Mouse (Mus musculus) stomach, embryonic 14.5 days (tissue): ENCODE data around the gene Zfp524. TPM values are rescaled to one million over a fixed set of nuclear protein-coding genes. Genes with fewer than 3 reads are reported as not detected.

ENCODE experiments used
- polyA plus RNA-seq: library from polyadenylated mRNA; unstranded; fragments of >200 nt; fragmentation: Nextera tagmentation; extraction: Ambion mirVana; gene quantifications from 2 replicates; pipeline ENCODE4 v1.2.1, GENCODE M21; 2014

Gene Zfp524
- polyA plus RNA-seq, 1 experiment from 2014 or later: 18.0 TPM

Other genes with a start within 250 kb of the Zfp524 start
- gene Fam71e2, start 243.1 kb upstream of the Zfp524 start, polyA plus RNA-seq: not detected in 2 replicates
- gene Il11, start 231.6 kb upstream of the Zfp524 start, polyA plus RNA-seq: 0.17 and 0.27 TPM in 2 replicates
- 0.55 TPM in 1 of 2 replicates, not detected in the other for gene Tmem190, start 231.5 kb upstream of the Zfp524 start, polyA plus RNA-seq
- 8.7 and 10.6 TPM in 2 replicates for gene Tmem238, start 224.8 kb upstream of the Zfp524 start, polyA plus RNA-seq
- gene Rpl28, start 221.5 kb upstream of the Zfp524 start, polyA plus RNA-seq: 301 and 312 TPM in 2 replicates
- gene Ube2s, start 201.8 kb upstream of the Zfp524 start, polyA plus RNA-seq: 318 and 349 TPM in 2 replicates
- 0.70 and 1.0 TPM in 2 replicates for gene Shisa7, start 169.7 kb upstream of the Zfp524 start, polyA plus RNA-seq
- gene Isoc2b, start 144.2 kb upstream of the Zfp524 start, polyA plus RNA-seq: 7.0 and 7.8 TPM in 2 replicates
- 0.94 and 0.98 TPM in 2 replicates for gene Isoc2a, start 137.3 kb upstream of the Zfp524 start, polyA plus RNA-seq
- gene Gm36210, start 107.9 kb upstream of the Zfp524 start, polyA plus RNA-seq: not detected in 2 replicates
- gene Zfp628, start 99.2 kb upstream of the Zfp524 start, polyA plus RNA-seq: 4.3 and 4.5 TPM in 2 replicates
- gene Nat14, start 92.4 kb upstream of the Zfp524 start, polyA plus RNA-seq: 3.5 and 4.0 TPM in 2 replicates
- gene Ssc5d, start 88.6 kb upstream of the Zfp524 start, polyA plus RNA-seq: 3.3 and 3.9 TPM in 2 replicates
- gene Sbk2, start 50.0 kb upstream of the Zfp524 start, polyA plus RNA-seq: 0.55 and 1.4 TPM in 2 replicates
- gene Sbk3, start 43.2 kb upstream of the Zfp524 start, polyA plus RNA-seq: 0.07 TPM in 1 of 2 replicates, not detected in the other
- gene Zfp579, start 18.3 kb upstream of the Zfp524 start, polyA plus RNA-seq: 39.5 and 48.8 TPM in 2 replicates
- 33.0 and 35.7 TPM in 2 replicates for gene Fiz1, start 282 bp downstream of the Zfp524 start, polyA plus RNA-seq
- gene Gm44973, start 1.1 kb downstream of the Zfp524 start, polyA plus RNA-seq: 1.2 and 3.3 TPM in 2 replicates
- 8.9 and 9.1 TPM in 2 replicates for gene Zfp865, start 6.0 kb downstream of the Zfp524 start, polyA plus RNA-seq
- gene Ccdc106, start 6.1 kb downstream of the Zfp524 start, polyA plus RNA-seq: 22.4 and 25.0 TPM in 2 replicates
- gene 4632433K11Rik, start 19.7 kb downstream of the Zfp524 start, polyA plus RNA-seq: not detected in 2 replicates
- 4.6 and 6.2 TPM in 2 replicates for gene Zfp784, start 24.0 kb downstream of the Zfp524 start, polyA plus RNA-seq
- 35.7 and 44.1 TPM in 2 replicates for gene Zfp580, start 37.1 kb downstream of the Zfp524 start, polyA plus RNA-seq
- 106 and 119 TPM in 2 replicates for gene U2af2, start 47.7 kb downstream of the Zfp524 start, polyA plus RNA-seq
- gene Epn1, start 65.8 kb downstream of the Zfp524 start, polyA plus RNA-seq: 63.2 and 63.4 TPM in 2 replicates
- gene Rfpl4, start 102.5 kb downstream of the Zfp524 start, polyA plus RNA-seq: not detected in 2 replicates
- 0.25 TPM in 1 of 2 replicates, not detected in the other for gene Rasl2-9, start 111.5 kb downstream of the Zfp524 start, polyA plus RNA-seq
- not detected in 2 replicates for gene Vmn1r55, start 135.3 kb downstream of the Zfp524 start, polyA plus RNA-seq
- gene Vmn1r56, start 182.3 kb downstream of the Zfp524 start, polyA plus RNA-seq: not detected in 2 replicates
- not detected in 2 replicates for gene Vmn1r57, start 204.1 kb downstream of the Zfp524 start, polyA plus RNA-seq